Mouse (Mus musculus) liver, postnatal 0 days (tissue): ENCODE data around the gene Sec14l3.

ENCODE experiments used
- CTCF ChIP-seq: sonication (generic); IDR thresholded peaks from 2 replicates; pipeline ENCODE4 v1.5.1; 2016; ENCODE audit warnings: antibody characterized with exemption, low read depth
- EP300 ChIP-seq: IDR thresholded peaks from 2 replicates; pipeline ENCODE4 v1.6.1; 2016; ENCODE audit warnings: antibody characterized with exemption, low read depth, mild to moderate bottlenecking

GRCm38 (mm10) chr11:4086246-4086645 lies 21.6 kb downstream of the Sec14l3 start:
- no peak for TF ChIP-seq CTCF
- TF ChIP-seq EP300 = peak; percentile 46; the same call in 1 of the 2 replicates
